Mouse (Mus musculus): ENCODE results near the gene Sh3pxd2b.
A peak's percentile ranks its signal among the peaks of the same experiment; 100 is the strongest.

The Sh3pxd2b gene

DNA sequence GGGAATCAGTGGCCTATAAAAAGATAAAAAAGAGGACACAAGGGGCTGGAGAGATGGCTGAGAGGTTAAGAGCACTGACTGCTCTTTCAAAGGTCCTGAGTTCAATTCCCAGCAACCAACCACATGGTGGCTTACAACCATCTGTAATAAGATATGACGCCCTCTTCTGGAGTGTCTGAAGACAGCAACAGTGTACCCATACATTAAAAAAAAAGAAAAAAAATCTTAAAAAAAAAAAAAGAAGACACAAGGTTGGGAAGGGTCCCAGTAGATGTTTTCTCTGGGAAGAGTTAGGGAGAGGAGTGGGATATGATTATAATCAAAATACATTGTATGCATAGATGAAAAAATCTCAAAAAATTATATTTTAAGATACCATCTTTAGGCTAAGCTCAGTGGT, 97.5 kb downstream of the Sh3pxd2b start:
- DNase-seq, result no peak

DNA sequence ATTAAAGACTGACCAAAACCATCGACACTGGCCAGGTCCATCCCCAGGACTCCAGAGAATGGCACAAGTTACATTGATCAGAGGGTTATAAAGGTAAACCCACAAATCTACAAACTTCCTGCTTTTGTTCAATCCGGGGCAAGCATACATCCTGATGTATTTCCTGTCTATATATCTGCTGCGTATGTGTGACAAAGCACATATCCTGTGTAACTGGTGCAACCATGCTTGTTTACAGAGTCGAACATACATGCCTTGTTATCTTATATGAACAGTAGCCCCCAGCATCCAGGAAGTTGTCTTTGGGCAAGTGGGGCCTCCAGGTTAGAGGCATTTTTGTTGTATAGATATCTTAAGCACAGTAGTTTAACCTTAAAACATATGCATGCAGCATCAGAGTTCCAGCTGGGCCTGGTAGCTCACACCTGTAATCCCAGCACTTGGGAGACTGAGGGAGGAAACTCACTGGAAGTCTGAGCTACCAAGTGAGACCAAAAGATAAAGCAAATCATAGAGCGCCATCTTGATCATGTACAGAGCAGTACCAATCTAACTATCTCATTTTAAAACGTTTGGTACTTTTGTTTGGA, 98.1 kb downstream of the Sh3pxd2b start:
- DNase-seq, result no peak

DNA sequence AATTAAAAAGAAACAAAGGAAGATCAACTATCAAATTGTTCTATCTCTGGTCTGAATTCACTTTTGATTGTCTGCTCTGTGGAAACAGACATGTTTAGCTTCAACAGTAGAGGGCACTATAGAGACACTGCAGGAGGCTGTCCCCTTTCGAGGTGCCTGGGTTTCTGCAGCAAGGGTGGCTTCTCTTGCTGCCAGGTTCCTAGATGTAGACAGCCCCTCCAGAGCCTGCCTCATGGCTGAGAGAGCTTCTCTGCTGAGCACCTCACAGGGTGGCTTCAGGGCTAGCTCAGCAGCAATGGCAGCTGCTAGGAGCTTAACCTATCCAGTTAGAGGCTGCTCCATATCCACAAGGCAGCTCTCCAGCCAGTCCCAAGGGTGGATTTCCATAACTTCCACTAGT, 102.6 kb downstream of the Sh3pxd2b start:
- peak; percentile 58 for DNase-seq

DNA sequence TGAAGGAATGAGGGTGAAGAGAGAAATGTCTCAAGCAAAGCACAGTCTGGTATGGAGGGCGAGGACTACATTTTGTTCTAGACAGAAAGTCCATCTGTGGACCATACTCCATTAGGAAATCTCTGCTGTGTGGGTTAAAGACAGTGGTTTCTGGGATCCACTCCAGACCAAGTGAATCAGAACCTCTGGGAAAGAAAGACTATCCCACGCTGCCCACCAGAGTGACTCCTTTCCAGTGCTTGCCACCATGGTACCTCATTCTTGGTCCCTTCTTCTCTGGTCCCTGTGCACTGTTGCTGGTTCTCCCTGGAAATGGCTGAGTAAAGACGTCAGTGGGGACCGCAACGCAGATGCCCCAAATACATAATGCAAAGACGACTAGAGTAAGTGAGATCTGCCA, 103.7 kb downstream of the Sh3pxd2b start:
- no peak for DNase-seq

DNA sequence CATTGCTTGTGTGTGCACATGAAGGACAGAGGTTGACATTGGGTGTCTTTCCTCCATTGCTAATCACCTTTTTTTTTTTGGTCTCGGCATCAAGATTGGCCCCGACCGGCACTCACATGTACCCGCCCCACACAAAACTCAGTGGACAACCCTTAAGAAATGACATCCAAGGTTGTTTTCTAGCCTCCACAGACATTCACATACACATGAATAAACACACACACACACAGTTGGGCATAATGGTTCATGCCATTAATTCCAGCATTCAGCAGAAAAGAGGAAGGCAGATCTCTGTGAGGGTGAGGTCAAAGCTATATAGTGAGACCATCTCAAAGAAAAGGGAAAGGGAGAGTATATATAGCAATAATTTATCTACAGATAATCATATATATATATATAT, 105.1 kb downstream of the Sh3pxd2b start:
- no peak for DNase-seq

DNA sequence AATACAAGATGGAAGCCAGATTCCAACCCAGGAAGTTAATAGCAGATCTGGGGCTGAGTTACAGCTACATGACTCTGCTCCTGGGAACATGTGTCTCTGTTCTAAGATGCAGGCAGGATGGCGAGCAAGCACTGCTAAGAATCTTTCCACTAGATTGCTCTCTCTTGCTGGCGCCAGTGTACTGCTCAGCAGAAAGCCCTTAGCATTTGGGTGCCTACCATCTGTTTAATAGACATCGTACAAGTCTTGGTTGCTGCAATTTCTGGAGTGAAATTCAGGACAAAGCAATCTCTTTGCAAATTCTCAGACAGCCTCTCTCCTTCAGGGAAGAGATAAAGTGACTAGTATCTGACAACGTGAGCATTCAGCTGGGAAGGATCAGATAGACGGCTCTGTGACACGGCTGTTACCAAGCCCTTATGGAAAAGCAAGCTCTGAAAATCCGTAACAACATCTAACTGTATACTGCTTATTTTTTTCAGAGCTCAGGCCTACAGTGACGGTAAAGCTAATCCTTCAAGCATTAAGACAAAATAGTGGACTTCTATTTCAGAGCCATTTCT, 105.8 kb downstream of the Sh3pxd2b start:
- DNase-seq, result peak; percentile 7

DNA sequence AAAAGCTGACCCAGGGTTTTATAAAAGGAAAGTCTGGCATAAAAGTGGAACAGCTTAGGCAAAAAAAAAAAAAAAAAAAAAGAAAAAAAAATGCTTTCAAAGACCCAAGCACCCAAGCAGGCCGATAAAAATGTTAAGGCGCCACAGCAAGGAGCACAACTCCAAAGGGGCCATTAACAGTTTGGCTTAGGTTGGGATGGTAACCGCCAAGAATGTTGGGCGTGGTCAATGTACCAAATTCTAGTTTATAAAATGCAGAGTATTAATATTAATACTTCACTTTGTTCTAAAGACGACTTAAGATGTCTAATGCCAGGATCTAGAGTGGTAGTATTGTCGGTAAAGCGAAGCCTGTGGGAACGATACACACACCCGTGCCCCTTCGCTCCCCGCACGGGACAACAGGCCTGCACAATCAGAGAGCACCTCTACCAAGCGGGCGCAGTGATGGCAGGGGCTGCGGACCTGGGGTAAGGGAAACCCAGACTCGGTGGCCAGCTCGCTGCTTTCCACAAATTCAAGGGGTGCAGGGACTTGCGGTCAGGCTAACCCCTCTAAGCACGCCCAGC, 106.7 kb downstream of the Sh3pxd2b start:
- no peak for DNase-seq

DNA sequence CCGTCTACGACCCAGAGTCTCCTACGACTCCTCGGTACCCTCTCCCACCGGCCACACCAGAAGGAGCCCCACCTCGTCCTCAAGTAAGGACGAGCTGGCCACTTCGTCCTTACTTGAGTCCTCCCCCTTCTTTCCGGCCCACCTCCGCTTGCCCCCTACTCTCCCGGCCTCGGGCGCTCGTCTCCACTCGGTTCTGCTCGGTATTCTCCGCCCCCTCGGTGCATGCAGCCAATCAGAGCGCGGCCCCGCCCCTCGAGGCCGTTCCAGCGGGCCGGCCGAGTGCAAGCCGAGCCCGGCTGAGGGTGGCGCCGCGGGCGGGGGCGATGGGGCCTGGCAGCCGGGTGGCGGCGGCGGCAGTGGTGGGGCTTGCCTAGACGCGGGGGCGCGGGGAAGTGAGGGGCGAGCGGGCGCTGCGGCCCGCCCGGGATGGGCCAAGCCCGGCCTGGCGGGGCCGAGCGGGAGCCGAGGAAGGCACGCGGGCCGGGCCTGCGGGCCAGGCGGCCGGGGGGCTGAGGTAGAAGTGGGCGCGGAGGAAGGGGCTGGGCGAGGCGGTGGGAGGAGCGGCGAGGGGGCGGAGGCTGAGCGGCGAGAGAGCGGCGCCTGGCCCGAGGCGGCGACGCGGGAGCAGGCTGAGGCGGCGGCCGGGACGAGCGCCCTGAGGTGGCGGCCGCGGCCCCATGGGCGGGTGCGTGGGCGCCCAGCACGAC, 107.3 kb downstream of the Sh3pxd2b start, which contains the start of gene Ubtd2:
Gene Ubtd2 (plus strand): TSS at position 571 of the 707 bp plus-strand sequence.
- DNase-seq, result peak; percentile 98

DNA sequence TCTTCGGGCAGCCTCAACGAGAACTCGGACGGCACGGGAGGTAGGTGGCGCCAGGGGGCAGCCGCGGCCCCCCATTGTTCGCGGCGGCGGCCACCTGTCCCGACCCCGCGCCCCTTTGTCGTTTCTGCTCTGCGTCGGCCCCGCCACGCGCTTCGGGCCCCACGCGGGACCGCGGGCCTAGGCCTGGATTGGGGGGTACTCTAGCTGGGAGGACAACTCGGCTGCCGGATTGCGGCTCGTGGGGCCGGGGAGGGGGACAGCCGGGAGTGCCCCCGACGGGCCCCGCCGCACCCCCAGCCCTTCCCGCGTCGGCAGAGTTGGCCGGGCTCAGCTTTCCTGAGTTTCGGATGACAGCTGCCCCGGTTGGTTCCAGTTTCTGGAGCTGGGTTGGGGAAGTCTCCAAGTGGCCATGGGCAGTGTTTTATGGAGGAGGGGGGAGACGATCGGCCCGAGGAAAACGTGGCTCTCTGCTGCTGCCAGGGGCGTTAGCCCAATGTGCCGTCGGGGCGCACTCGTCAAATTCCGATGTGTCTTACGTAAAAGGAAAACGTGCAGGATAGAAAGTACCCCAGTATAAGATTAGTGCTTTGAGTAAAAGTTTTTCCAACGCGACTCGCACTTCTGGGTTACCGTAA, 108.0 kb downstream of the Sh3pxd2b start:
- no peak for DNase-seq

DNA sequence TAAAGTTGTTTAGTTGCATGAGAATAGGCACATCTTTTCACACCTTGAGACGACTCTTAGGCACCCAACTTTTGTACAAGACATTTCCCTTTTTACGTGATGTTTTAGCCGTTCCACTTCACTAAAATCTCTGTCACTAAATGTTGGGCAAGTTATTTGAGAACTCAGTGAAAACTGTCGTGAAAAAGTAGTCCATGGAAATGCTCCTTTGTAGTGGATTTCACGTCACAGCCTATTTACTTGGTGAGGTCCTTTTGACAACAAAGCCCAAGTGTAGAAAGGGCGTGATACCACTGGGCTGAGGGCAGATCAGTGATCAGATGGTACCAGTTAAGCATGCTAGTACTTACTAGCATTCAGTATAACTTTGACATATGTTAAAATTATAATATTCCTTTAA, 108.7 kb downstream of the Sh3pxd2b start:
- no peak for DNase-seq

DNA sequence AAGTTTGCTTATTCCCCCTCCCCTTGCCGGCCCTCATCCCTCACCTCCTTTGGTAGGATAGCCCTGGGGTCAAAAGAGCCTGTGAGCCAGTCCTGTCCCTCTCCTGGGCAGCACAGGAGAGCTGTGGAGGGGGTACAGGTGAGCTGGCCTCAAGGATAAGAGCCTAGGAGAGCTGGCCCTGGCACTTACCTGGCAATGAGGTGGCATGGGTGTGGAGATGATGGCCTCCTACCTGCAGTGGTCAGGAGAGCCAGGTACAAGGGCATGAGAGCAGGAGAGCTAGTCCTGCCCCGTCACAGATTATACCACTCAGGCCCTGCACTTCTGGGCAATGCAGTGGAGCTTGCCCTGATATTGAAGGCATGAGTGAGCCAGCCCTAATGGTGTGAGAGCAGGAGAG, 116.7 kb downstream of the Sh3pxd2b start:
- DNase-seq, result no peak

DNA sequence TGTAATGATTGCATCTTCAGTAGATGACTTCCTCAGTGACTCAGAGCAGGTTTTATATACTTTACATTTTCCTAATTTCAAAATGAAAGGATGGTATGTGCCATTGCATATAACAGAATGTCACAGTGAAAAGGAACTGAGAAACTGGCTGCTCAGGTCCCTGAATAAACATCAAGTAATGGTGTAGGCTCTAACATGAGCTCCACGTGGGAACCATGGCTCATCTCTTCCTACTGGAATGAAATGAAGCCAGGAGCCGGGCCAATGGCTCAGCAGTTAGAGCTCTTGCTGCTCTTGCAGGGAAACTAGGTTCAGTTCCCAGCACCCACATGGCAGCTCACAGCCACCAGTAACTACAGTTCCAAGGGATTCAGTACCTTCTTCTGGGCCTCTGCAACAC, 124.3 kb downstream of the Sh3pxd2b start:
- no peak for DNase-seq

DNA sequence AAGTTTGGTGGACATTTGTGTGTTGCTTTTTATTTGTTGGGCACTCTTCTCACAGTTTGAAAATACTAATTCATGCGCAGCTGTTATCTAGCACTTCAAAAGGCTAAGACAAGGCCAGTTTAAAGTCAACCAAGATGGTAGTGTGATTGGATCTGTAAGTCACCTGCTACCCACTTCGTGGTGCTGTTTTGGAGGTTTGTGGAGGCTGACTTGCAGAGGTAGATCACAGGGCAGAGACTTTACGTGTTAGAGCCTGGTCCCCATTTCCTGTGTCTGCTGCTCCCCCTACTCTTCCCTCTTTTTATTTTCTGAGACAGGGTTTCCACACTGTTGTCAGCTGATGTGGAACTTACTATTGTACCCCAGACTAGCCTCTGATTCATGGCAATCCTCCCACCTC, 127.1 kb downstream of the Sh3pxd2b start:
- DNase-seq, result no peak

DNA sequence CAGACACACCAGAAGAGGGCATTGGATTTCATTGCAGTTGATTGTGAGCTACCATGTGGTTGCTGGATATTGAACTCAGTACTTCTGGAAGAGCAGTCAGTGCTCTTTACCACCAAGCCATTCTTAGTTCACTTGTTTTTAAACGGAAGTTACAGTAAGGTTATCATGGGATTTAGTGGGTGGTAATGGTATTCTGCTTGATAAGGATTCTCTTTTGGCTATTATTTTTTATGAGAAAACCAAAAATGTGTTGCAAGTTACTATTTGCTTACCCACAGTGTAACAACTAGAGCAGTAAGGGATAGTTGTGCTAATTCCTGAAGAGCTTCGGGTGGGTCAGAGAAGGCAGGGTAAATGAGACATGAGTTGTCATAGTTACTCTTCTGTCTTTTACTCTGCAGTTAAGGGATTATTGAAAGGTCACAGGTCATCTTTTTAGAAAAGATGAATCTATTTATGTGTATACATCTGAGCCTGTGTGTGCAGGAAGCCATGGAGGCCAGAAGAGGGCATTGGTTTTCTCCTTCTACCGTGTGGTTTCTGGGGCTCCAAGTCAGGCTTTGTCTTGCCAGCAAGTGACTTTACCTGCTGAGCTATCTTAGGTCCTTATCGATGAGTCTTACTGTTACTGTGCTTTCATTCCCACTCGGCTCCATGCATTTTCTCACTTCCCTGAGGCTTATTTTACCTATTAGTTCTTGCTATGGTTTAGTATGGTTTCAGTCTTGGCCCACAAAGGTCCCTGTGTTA, 128.0 kb downstream of the Sh3pxd2b start:
- no peak for DNase-seq

All from kidney, postnatal 14 days (tissue).